Mouse (Mus musculus): Measurements from ENCODE around the gene Cyp2a12. TPM values are rescaled to one million over a fixed set of nuclear protein-coding genes. Genes with fewer than 3 reads are reported as not detected.
"Not testable (repeated sequence)": the region's sequence is repeated elsewhere in the genome, so short reads cannot be mapped to it uniquely, and the experiment has no call there.

Cyp2a12 gene
- 0.11 TPM in 1 of 2 replicates, not detected in the other for polyA plus RNA-seq (2012; rRNA removed)

DNA sequence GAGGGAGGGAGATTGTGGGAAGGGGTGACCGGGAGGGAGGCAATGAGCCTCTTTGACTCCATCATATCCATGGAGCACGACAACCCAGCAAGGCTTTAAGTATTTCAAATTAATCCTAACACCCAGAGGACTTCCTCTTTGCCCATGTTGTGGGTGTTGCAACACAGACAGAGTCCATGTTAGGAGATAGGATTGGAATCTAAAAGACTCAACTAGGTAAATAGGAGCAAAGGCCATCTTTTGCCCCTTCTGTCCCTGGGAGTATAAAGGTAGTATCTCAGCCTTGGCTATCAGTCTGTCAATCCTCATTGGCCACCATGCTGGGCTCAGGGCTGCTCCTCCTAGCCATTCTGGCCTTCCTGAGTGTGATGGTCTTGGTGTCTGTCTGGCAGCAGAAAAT, at the start of gene Cyp2a12:
Gene Cyp2a12 (plus strand): TSS at position 293 of the 400 bp plus-strand sequence.
- TF ChIP-seq CTCF (IDR thresholded peaks at IDR 0.05; ENCODE audit: extremely low read depth, insufficient read length, insufficient replicate concordance, low read depth, low read length) (no peak), POLR2A (IDR thresholded peaks at IDR 0.05; ENCODE audit: low read depth, low read length) (no peak)
- no peaks in the 10 kb centered on the region for H3K36me3 ChIP-seq (ENCODE audit: control insufficient read depth, insufficient read depth, low read length)
- no peak within 1 kb of the TSS for H3K4me3 ChIP-seq (ENCODE audit: low read depth, low read length)
- H3K27ac ChIP-seq (ENCODE audit: insufficient read depth, low read depth, low read length), result no peak within 1 kb of the TSS
- no peaks in the 10 kb centered on the region for H3K4me1 ChIP-seq (ENCODE audit: control insufficient read depth, insufficient read depth, insufficient read length, low read length)
- H3K27me3 ChIP-seq (ENCODE audit: control insufficient read depth, insufficient read depth, low read length), result no peaks in the 10 kb centered on the region
- WGBS, result 84% methylated on average over 2 of the region's 2 CpGs

DNA sequence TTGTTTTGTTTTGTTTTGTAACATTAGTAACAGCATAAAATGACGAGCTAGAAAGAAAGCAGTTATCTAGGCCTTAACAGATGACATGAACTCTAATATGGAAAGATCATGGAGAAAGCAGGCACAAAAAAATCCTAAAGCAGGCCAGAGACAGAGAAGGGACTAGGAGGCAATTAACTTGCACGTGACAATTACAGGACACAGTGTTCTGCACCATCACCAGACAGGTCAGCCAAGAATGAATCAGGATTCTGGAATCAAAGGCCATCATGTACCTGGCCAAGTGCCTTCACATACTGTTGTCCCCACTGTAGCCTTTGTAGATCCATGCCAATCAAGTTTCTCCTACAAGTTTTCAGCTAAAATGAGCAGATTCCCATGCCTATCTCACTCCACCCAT, 47.4 kb upstream of the Cyp2a12 start:
- H3K4me3 ChIP-seq (ENCODE audit: low read depth, low read length); H3K27ac ChIP-seq (ENCODE audit: insufficient read depth, low read depth, low read length); H3K36me3 ChIP-seq (ENCODE audit: control insufficient read depth, insufficient read depth, low read length); H3K27me3 ChIP-seq (ENCODE audit: control insufficient read depth, insufficient read depth, low read length); H3K4me1 ChIP-seq (ENCODE audit: control insufficient read depth, insufficient read depth, insufficient read length, low read length): not testable (repeated sequence)
- 75% methylated on average over 2 of the region's 2 CpGs for whole genome bisulfite sequencing

DNA sequence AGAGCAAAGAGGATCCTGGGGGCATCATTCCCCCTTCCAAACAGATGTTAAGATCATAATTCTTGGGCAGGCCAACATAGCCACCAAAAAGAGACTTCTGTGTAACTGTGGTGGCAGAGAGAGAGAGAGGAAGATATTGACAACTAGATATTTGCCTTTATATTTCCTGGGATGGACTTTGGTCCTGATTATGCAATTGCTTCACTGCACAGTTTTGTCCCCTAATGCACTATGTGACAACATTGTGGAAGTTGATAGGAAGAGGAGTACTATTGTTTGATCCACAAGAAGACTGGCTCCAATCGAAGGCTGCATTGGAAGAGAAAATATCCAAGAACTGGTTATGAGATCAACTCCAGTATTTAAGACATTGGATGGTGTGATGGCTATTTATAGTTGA, 46.9 kb upstream of the Cyp2a12 start:
- H3K27me3 ChIP-seq (ENCODE audit: control insufficient read depth, insufficient read depth, low read length); H3K4me1 ChIP-seq (ENCODE audit: control insufficient read depth, insufficient read depth, insufficient read length, low read length); H3K4me3 ChIP-seq (ENCODE audit: low read depth, low read length); H3K36me3 ChIP-seq (ENCODE audit: control insufficient read depth, insufficient read depth, low read length); H3K27ac ChIP-seq (ENCODE audit: insufficient read depth, low read depth, low read length): not testable (repeated sequence)
- 68% methylated on average over 1 of the region's 1 CpGs for WGBS

DNA sequence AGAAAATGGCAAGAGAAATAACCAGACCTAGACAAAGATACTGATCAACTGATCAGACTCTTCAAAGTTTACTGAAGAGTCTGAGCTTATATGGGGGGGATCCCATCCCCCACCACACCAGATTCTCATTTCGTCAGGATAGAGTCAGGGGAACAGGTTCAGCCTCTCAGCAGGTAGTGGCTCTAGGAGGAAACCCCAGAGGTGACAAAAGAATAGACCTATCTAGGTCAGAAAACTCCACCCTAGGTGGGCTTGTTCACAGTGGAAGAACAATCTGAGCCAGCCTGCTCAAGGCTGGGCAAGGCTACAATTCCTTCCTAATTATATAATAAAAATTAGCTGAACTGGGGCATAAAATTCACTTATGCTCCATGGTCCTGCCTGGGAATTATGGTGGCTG, 46.3 kb upstream of the Cyp2a12 start:
- Histone ChIP-seq H3K36me3 (ENCODE audit: control insufficient read depth, insufficient read depth, low read length) (no peaks in the 10 kb centered on the region), H3K27me3 (ENCODE audit: control insufficient read depth, insufficient read depth, low read length) (no peaks in the 10 kb centered on the region), H3K4me3 (ENCODE audit: low read depth, low read length) (no peak overlapping the region), H3K27ac (ENCODE audit: insufficient read depth, low read depth, low read length) (no peak overlapping the region), H3K4me1 (ENCODE audit: control insufficient read depth, insufficient read depth, insufficient read length, low read length) (no peaks in the 10 kb centered on the region)
- 25% methylated on average over 1 of the region's 1 CpGs for WGBS
- TF ChIP-seq CTCF (IDR thresholded peaks at IDR 0.05; ENCODE audit: extremely low read depth, insufficient read length, insufficient replicate concordance, low read depth, low read length) (no peak), POLR2A (IDR thresholded peaks at IDR 0.05; ENCODE audit: low read depth, low read length) (no peak)

DNA sequence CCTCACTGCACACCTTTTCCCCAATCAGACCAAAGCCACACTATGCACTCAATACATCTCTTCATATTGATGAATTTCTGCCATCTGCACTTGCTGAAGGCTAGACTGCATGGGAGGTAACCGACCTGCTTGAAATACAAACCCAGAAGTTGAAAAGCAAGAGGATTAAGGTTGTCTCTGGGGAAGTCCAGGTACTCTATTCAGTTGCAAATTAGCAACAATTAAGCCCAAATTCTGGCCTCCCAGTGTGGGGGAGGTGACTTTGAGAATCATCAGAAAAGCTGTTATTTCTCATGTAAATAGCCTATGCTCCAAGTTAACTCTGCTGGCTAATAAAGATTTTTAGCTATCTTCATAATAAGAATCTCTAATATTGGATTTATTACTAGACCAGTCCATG, 45.7 kb upstream of the Cyp2a12 start:
- H3K27ac ChIP-seq (ENCODE audit: insufficient read depth, low read depth, low read length); H3K36me3 ChIP-seq (ENCODE audit: control insufficient read depth, insufficient read depth, low read length); H3K27me3 ChIP-seq (ENCODE audit: control insufficient read depth, insufficient read depth, low read length); H3K4me3 ChIP-seq (ENCODE audit: low read depth, low read length); H3K4me1 ChIP-seq (ENCODE audit: control insufficient read depth, insufficient read depth, insufficient read length, low read length): not testable (repeated sequence)
- WGBS, result 38% methylated on average over 1 of the region's 1 CpGs

DNA sequence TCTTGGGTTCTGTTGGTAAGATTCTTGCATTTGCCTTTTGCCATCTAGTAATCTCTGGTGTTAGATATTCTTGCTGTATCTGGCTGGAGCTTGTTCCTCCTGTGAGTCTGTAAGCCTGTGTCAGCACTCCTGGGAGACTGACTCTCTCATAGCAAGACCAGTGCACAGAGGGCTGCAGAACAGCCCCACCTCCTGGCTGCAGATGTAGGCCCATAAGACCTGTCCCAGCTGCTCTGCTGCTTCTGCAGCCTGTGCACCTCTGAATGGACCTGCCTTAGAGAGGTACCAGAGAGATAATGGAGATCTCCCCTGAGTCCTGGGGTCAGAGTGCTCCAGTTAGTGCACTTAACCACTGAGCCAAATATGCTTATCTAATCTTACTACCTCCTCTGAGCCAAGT, 2.3 kb upstream of the Cyp2a12 start:
- not testable (repeated sequence) for H3K4me3 ChIP-seq (ENCODE audit: low read depth, low read length); H3K36me3 ChIP-seq (ENCODE audit: control insufficient read depth, insufficient read depth, low read length); H3K27me3 ChIP-seq (ENCODE audit: control insufficient read depth, insufficient read depth, low read length); H3K27ac ChIP-seq (ENCODE audit: insufficient read depth, low read depth, low read length); H3K4me1 ChIP-seq (ENCODE audit: control insufficient read depth, insufficient read depth, insufficient read length, low read length)

DNA sequence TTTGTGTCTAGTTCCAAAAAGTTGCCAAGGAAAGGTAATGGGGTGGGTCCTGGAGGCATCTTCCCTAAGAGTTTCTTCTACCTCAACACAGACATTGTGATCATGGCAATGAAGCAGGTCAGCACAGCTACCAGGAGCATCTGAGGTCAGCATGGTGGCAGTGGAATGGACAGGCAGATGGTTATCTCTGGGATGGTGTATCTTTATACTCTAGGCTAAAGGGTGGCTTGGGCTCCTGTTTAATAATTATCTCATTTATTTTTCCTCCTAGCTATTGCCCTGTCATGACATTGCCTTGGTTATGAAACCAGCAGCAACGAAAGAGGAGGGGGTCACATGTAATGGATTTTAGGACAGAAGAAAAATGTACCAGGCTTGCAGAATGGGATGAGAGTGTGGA, 20.0 kb downstream of the Cyp2a12 start:
- H3K36me3 ChIP-seq (ENCODE audit: control insufficient read depth, insufficient read depth, low read length); H3K27me3 ChIP-seq (ENCODE audit: control insufficient read depth, insufficient read depth, low read length); H3K4me3 ChIP-seq (ENCODE audit: low read depth, low read length); H3K4me1 ChIP-seq (ENCODE audit: control insufficient read depth, insufficient read depth, insufficient read length, low read length); H3K27ac ChIP-seq (ENCODE audit: insufficient read depth, low read depth, low read length): not testable (repeated sequence)
- 56% methylated on average over 1 of the region's 1 CpGs for WGBS

DNA sequence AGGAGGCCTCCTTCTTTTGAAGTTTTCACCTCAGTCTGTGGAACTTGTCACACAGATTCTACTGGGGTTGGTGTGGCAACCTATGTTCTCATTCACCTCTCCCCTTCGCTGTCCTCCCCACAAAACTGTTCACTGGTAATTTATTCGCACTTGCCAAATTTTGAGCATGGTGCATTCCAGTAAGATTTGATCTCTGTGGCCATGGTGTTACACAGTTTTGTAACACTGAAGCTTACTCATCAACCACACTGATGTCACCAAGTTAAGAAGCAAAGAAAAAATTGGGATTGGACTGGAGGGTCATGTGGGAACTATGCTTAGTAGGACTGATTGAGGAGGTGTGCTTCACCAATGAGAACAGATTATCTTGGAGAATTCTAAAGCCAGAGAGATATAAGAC, 30.5 kb downstream of the Cyp2a12 start:
- H3K4me1 ChIP-seq (ENCODE audit: control insufficient read depth, insufficient read depth, insufficient read length, low read length); H3K36me3 ChIP-seq (ENCODE audit: control insufficient read depth, insufficient read depth, low read length); H3K27ac ChIP-seq (ENCODE audit: insufficient read depth, low read depth, low read length); H3K27me3 ChIP-seq (ENCODE audit: control insufficient read depth, insufficient read depth, low read length); H3K4me3 ChIP-seq (ENCODE audit: low read depth, low read length): not testable (repeated sequence)
- 80% methylated on average over 2 of the region's 2 CpGs for WGBS

DNA sequence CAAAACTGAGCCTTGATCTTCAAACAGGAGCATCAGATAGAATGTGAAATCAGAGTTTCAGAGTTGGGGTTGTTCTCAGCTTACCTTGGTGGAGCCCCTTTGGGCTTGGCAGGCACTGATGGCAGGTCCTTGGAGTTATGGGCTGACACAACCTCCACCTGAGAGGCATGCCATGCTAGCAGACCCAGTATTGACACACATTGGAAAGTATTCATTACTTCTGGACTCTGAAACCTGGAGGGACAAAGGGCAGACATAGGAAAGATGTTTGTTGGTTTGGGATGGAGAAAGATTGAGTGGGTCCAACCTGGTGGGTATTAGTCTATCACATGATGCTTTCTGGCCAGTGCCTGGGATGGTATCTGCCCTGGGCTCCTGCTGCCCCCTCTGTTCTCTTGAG, 31.0 kb downstream of the Cyp2a12 start:
- H3K4me3 ChIP-seq (ENCODE audit: low read depth, low read length); H3K36me3 ChIP-seq (ENCODE audit: control insufficient read depth, insufficient read depth, low read length); H3K27me3 ChIP-seq (ENCODE audit: control insufficient read depth, insufficient read depth, low read length); H3K27ac ChIP-seq (ENCODE audit: insufficient read depth, low read depth, low read length); H3K4me1 ChIP-seq (ENCODE audit: control insufficient read depth, insufficient read depth, insufficient read length, low read length): not testable (repeated sequence)

Data from small intestine, adult 2 months (tissue).